Mouse (Mus musculus): ENCODE data around the gene Spock1.

Spock1 gene

GRCm38 (mm10) chr13:57732251-57732650, 175.9 kb downstream of the Spock1 start:
- no peak for DNase-seq (ENCODE audit: low spot score)

GRCm38 (mm10) chr13:57727716-57728115, 180.4 kb downstream of the Spock1 start:
- no peak for DNase-seq (ENCODE audit: low spot score)

GRCm38 (mm10) chr13:57726654-57727053, 181.5 kb downstream of the Spock1 start:
- DNase-seq (ENCODE audit: low spot score): no peak

GRCm38 (mm10) chr13:57722329-57722936, 185.7 kb downstream of the Spock1 start:
- DNase-seq (ENCODE audit: low spot score): no peak

- DNase-seq (ENCODE audit: low spot score): no peak
Measured at GRCm38 (mm10) chr13:57721524-57722279, 186.4 kb downstream of the Spock1 start.

- no peak for DNase-seq (ENCODE audit: low spot score)
Measured at GRCm38 (mm10) chr13:57718087-57718486, 190.0 kb downstream of the Spock1 start.

GRCm38 (mm10) chr13:57712910-57713309, 195.2 kb downstream of the Spock1 start:
- DNase-seq (ENCODE audit: low spot score): no peak

- no peak for DNase-seq (ENCODE audit: low spot score)
Measured at GRCm38 (mm10) chr13:57708425-57708824, 199.7 kb downstream of the Spock1 start.

GRCm38 (mm10) chr13:57702966-57703365, 205.2 kb downstream of the Spock1 start:
- no peak for DNase-seq (ENCODE audit: low spot score)

- no peak for DNase-seq (ENCODE audit: low spot score)
Measured at GRCm38 (mm10) chr13:57696685-57697084, 211.4 kb downstream of the Spock1 start.

GRCm38 (mm10) chr13:57688926-57689325, 219.2 kb downstream of the Spock1 start:
- DNase-seq (ENCODE audit: low spot score): no peak

- DNase-seq (ENCODE audit: low spot score): no peak
Measured at GRCm38 (mm10) chr13:57686437-57686836, 221.7 kb downstream of the Spock1 start.

GRCm38 (mm10) chr13:57685201-57685600, 222.9 kb downstream of the Spock1 start:
- DNase-seq (ENCODE audit: low spot score): no peak

- no peak for DNase-seq (ENCODE audit: low spot score)
Measured at GRCm38 (mm10) chr13:57679591-57679990, 228.5 kb downstream of the Spock1 start.

GRCm38 (mm10) chr13:57676820-57677219, 231.3 kb downstream of the Spock1 start:
- DNase-seq (ENCODE audit: low spot score): no peak

GRCm38 (mm10) chr13:57673399-57673798, 234.7 kb downstream of the Spock1 start:
- DNase-seq (ENCODE audit: low spot score): no peak

GRCm38 (mm10) chr13:57672762-57673161, 235.4 kb downstream of the Spock1 start:
- no peak for DNase-seq (ENCODE audit: low spot score)

- no peak for DNase-seq (ENCODE audit: low spot score)
Measured at GRCm38 (mm10) chr13:57671919-57672318, 236.2 kb downstream of the Spock1 start.

GRCm38 (mm10) chr13:57671322-57671721, 236.8 kb downstream of the Spock1 start:
- DNase-seq (ENCODE audit: low spot score): no peak

GRCm38 (mm10) chr13:57667621-57668020, 240.5 kb downstream of the Spock1 start:
- DNase-seq (ENCODE audit: low spot score): no peak

- DNase-seq (ENCODE audit: low spot score): no peak
Measured at GRCm38 (mm10) chr13:57666173-57666842, 241.8 kb downstream of the Spock1 start.

- no peak for DNase-seq (ENCODE audit: low spot score)
Measured at GRCm38 (mm10) chr13:57662554-57662953, 245.6 kb downstream of the Spock1 start.

- no peak for DNase-seq (ENCODE audit: low spot score)
Measured at GRCm38 (mm10) chr13:57660523-57660922, 247.6 kb downstream of the Spock1 start.

Measured in urinary bladder, postnatal 25 days (tissue).